Mouse (Mus musculus) liver, embryonic 11.5 days (tissue): ENCODE data around the gene Elmo2. TPM values are rescaled to one million over a fixed set of nuclear protein-coding genes. Genes with fewer than 3 reads are reported as not detected.

Experiments
- ATAC-seq: fragments of 200-750 bp; cut with Nextera tagmentation; replicated peaks from 2 replicates; pipeline ENCODE4 v1.8.0; 2017; ENCODE audit warnings: moderate number of reproducible peaks, mild to moderate bottlenecking, moderate TSS enrichment, moderate library complexity; ENCODE audit not compliant: low FRiP score
- DNase-seq: peaks from one replicate; pipeline ENCODE4 v3.0.0-alpha.2; 2017; ENCODE audit warnings: low spot score
- H3K27ac ChIP-seq: fragments of 300-500 bp; sonication (generic); 2 replicates; pipeline ENCODE4 v1.5.1; 2014; ENCODE audit warnings: mild to moderate bottlenecking, low read depth, low read length, control low read depth
- H3K27me3 ChIP-seq: fragments of 300-500 bp; sonication (generic); replicated peaks from 2 replicates; pipeline ENCODE4 v1.6.1; 2014; ENCODE audit warnings: low read length, mixed read lengths; ENCODE audit not compliant: control insufficient read depth, insufficient read depth
- H3K36me3 ChIP-seq: fragments of 300-500 bp; sonication (generic); 2 replicates; pipeline ENCODE4 v1.6.1; 2014; ENCODE audit warnings: mild to moderate bottlenecking, low read length, moderate library complexity, mixed read lengths; ENCODE audit not compliant: control insufficient read depth, insufficient read depth
- H3K4me1 ChIP-seq: fragments of 300-500 bp; sonication (generic); replicated peaks from 2 replicates; pipeline ENCODE4 v1.6.1; 2014; ENCODE audit warnings: low read length, mixed read lengths; ENCODE audit not compliant: control insufficient read depth, insufficient read depth
- H3K4me2 ChIP-seq: fragments of 300-500 bp; sonication (generic); 2 replicates; pipeline ENCODE4 v1.6.1; 2014; ENCODE audit warnings: mild to moderate bottlenecking, control low read depth, moderate library complexity
- H3K4me3 ChIP-seq: fragments of 300-500 bp; sonication (generic); 2 replicates; pipeline ENCODE4 v1.5.1; 2014; ENCODE audit warnings: low read depth, low read length, control low read depth
- H3K9ac ChIP-seq: fragments of 300-500 bp; sonication (generic); 2 replicates; pipeline ENCODE4 v1.6.1; 2014; ENCODE audit warnings: low read depth, low read length, control low read depth
- H3K9me3 ChIP-seq: fragments of 300-500 bp; sonication (generic); 2 replicates; pipeline ENCODE4 v1.6.1; 2016; ENCODE audit warnings: low read length, inconsistent platforms, mixed read lengths; ENCODE audit not compliant: control insufficient read depth
- WGBS: fragments of 180-500 bp; shearing (Covaris S2); extraction: QIAGEN DNeasy Blood & Tissue Kit; methylation state at CpG from one replicate; pipeline ENCODE4 v1.1.7; 2014; 5-methylcytosine and 5-hydroxymethylcytosine counted together
- polyA plus RNA-seq: library from polyadenylated mRNA; unstranded; fragments of >200 nt; fragmentation: Nextera tagmentation; extraction: Ambion mirVana; gene quantifications from 2 replicates; pipeline ENCODE4 v1.2.1, GENCODE M21; 2014

The Elmo2 gene
- polyA plus RNA-seq, 1 experiment from 2014 or later: 36.4 TPM

- H3K9ac ChIP-seq: no peak overlapping the region
- H3K4me3 ChIP-seq: no peak overlapping the region
- ATAC-seq (no peak), DNase-seq (no peak)
- H3K27me3 ChIP-seq: no peaks in the 10 kb centered on the region
- H3K9me3 ChIP-seq: no peaks in the 10 kb centered on the region
- 89% methylated on average over 11 of the region's 11 CpGs for WGBS
- no peak overlapping the region for H3K27ac ChIP-seq
- peaks cover 21% of the 10 kb centered on the region; the same call in 1 of the 2 replicates for H3K36me3 ChIP-seq
- H3K4me2 ChIP-seq: no peak overlapping the region
- H3K4me1 ChIP-seq: no peaks in the 10 kb centered on the region
These were observed 28.9 kb downstream of the Elmo2 start for GRCm38 (mm10) chr2:165297429-165297828.

DNA sequence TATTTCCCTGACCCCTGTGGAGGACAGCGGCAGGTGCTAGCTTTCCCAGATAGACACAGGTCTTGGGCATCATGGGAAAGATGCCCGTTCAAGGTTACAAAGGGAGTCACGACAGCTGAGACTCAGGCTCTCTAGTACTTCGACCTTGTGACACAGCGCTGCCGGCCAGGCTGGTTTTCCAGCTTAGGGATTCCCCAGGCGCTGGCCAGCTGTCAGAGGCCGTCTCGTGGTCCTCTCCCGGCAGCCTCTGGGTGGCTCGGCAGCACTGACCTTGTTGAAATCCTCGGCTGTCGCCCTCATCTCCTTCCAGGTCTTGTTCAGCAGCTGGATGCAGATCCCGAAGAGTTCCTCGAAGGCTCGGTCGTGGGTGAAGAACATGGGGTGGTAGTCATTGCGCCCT is 29.7 kb downstream of the Elmo2 start:
- Histone ChIP-seq H3K27ac (no peak overlapping the region), H3K4me2 (no peak overlapping the region), H3K9ac (no peak overlapping the region), H3K4me3 (no peak overlapping the region), H3K9me3 (no peaks in the 10 kb centered on the region), H3K4me1 (no peaks in the 10 kb centered on the region), H3K27me3 (no peaks in the 10 kb centered on the region), H3K36me3 (peaks cover 18% of the 10 kb centered on the region; the same call in 1 of the 2 replicates)
- ATAC-seq (no peak), DNase-seq (no peak)
- WGBS: 93% methylated on average over 18 of the region's 18 CpGs

DNA sequence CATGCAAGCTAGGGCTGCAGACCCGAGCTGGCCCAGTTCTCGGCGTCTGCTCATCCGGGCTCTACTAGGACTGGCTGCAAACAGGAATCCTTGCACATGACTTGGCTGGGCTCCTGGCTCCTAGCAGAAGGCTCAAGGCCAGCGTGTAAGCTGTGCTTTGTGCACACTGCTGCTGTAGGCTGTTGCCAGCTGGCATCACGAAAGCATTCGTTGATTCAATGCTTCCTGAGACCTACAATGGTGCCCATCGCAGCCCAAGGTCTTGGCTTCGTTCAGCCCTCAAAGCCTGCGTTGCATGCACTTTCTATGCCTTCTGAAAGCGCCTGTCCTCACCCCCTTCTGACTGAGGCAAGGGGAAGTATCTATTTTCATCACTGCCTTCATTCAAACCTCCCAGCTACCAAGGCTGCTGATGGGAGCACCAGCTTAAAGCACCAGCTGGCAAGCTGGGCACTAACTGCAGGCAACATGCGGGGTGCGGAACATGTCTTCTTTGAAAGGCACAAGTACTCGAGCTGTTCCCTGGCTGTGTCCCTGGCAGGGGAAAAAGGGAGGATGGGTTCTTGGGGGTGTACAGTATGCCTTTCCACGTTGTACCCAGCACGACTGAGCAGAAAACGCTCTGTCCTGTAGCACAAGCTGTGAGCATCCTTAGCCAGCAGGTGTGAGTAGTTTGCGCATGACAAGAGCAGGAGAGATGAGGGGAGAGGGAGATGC is 37.8 kb downstream of the Elmo2 start:
- Histone ChIP-seq H3K4me1 (peaks cover 23% of the 10 kb centered on the region), H3K4me3 (peak overlapping the region; percentile 76), H3K27ac (no peak overlapping the region), H3K36me3 (peaks cover 6% of the 10 kb centered on the region; the same call in 1 of the 2 replicates), H3K4me2 (peak overlapping the region; percentile 91), H3K27me3 (no peaks in the 10 kb centered on the region), H3K9ac (peak overlapping the region; percentile 13; the same call in 1 of the 2 replicates), H3K9me3 (no peaks in the 10 kb centered on the region)
- ATAC-seq (no peak), DNase-seq (no peak)
- WGBS: 66% methylated on average over 18 of the region's 18 CpGs

- peak; percentile 89 for DNase-seq
- no peaks in the 10 kb centered on the region; the same call in 1 of the 2 replicates for H3K36me3 ChIP-seq
- peak; percentile 91 for ATAC-seq
- H3K27ac ChIP-seq: no peak within 1 kb of the TSS
- no peaks in the 10 kb centered on the region for H3K9me3 ChIP-seq
- H3K4me2 ChIP-seq: peak within 1 kb of the TSS; percentile 91
- WGBS: under 1% methylated on average over 49 of the region's 49 CpGs
- peaks cover 23% of the 10 kb centered on the region for H3K4me1 ChIP-seq
- peak within 1 kb of the TSS; percentile 76 for H3K4me3 ChIP-seq
- peak within 1 kb of the TSS; percentile 72 for H3K9ac ChIP-seq
- H3K27me3 ChIP-seq: no peaks in the 10 kb centered on the region
These were observed 38.9 kb downstream of the Elmo2 start, which contains the start of gene Slc35c2 for GRCm38 (mm10) chr2:165287202-165287984. Slc35c2 (minus strand) TSS chr2:165287869.

- H3K4me3 ChIP-seq: peak overlapping the region; percentile 76
- WGBS: 39% methylated on average over 18 of the region's 18 CpGs
- no peaks in the 10 kb centered on the region for H3K9me3 ChIP-seq
- DNase-seq (no peak), ATAC-seq (0 out of 2 replicates have a peak, but pooled peaks have one; percentile 1)
- peaks cover 23% of the 10 kb centered on the region for H3K4me1 ChIP-seq
- no peaks in the 10 kb centered on the region for H3K27me3 ChIP-seq
- no peaks in the 10 kb centered on the region; the same call in 1 of the 2 replicates for H3K36me3 ChIP-seq
- no peak overlapping the region for H3K27ac ChIP-seq
- H3K4me2 ChIP-seq: peak overlapping the region; percentile 91
- peak overlapping the region; percentile 72 for H3K9ac ChIP-seq
These were observed 39.7 kb downstream of the Elmo2 start for GRCm38 (mm10) chr2:165286361-165287201.

DNA sequence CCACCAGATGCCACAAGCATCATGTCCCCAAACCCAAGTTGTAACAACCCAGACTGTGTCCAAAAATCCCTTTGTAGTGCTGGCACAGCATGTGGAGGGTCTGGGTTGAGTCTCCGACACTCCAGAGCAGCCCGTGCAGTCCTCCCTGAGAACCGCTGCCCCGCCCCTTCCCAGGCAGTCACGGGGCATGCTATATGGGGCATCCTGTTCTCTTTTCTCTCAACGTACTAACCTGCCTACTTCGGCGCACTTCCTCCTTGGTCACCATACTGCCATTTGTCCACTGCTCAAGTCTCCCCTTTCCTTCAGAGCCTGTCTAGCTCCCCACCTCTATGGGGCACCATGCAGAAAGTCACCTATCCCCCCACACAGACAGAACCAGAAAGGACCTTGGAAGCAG is 40.7 kb downstream of the Elmo2 start:
- Histone ChIP-seq H3K9ac (no peak overlapping the region), H3K27me3 (no peaks in the 10 kb centered on the region), H3K9me3 (no peaks in the 10 kb centered on the region), H3K4me3 (no peak overlapping the region), H3K27ac (no peak overlapping the region), H3K4me2 (peak overlapping the region; percentile 91; the same call in 1 of the 2 replicates), H3K4me1 (peaks cover 23% of the 10 kb centered on the region), H3K36me3 (no peaks in the 10 kb centered on the region; the same call in 1 of the 2 replicates)
- 77% methylated on average over 8 of the region's 8 CpGs for WGBS
- ATAC-seq: no peak
- DNase-seq: no peak

GRCm38 (mm10) chr2:165285034-165285433 is 41.2 kb downstream of the Elmo2 start:
- H3K4me2 ChIP-seq: no peak overlapping the region
- no peak overlapping the region for H3K27ac ChIP-seq
- ATAC-seq (no peak), DNase-seq (no peak)
- peaks cover 23% of the 10 kb centered on the region for H3K4me1 ChIP-seq
- 73% methylated on average over 3 of the region's 3 CpGs for WGBS
- H3K27me3 ChIP-seq: no peaks in the 10 kb centered on the region
- no peaks in the 10 kb centered on the region; the same call in 1 of the 2 replicates for H3K36me3 ChIP-seq
- no peaks in the 10 kb centered on the region for H3K9me3 ChIP-seq
- no peak overlapping the region for H3K4me3 ChIP-seq
- H3K9ac ChIP-seq: no peak overlapping the region

GRCm38 (mm10) chr2:165284377-165284776 is 41.9 kb downstream of the Elmo2 start:
- Histone ChIP-seq H3K9me3 (no peaks in the 10 kb centered on the region), H3K4me3 (no peak overlapping the region), H3K27ac (no peak overlapping the region), H3K9ac (no peak overlapping the region), H3K4me1 (peaks cover 23% of the 10 kb centered on the region), H3K36me3 (no peaks in the 10 kb centered on the region; the same call in 1 of the 2 replicates), H3K4me2 (no peak overlapping the region), H3K27me3 (no peaks in the 10 kb centered on the region)
- ATAC-seq: no peak
- no peak for DNase-seq
- WGBS: 87% methylated on average over 7 of the region's 7 CpGs
